Mouse (Mus musculus): ENCODE data around the gene Gngt2.
"Not testable (repeated sequence)": the region's sequence is repeated elsewhere in the genome, so short reads cannot be mapped to it uniquely, and the experiment has no call there.

- TF ChIP-seq CTCF (IDR thresholded peaks at IDR 0.05); POLR2A (IDR thresholded peaks at IDR 0.05; ENCODE audit: insufficient read depth, low read depth, low read length); EP300 (IDR thresholded peaks at IDR 0.05; ENCODE audit: insufficient read depth, low read depth, low read length): not testable (repeated sequence)
Observed at GRCm38 (mm10) chr11:95879861-95880260, 42.8 kb downstream of the Gngt2 start.
